Mouse (Mus musculus) brain, embryonic 14.5 days (tissue): ENCODE results near the gene Prkar2b. TPM values are rescaled to one million over a fixed set of nuclear protein-coding genes. Genes with fewer than 3 reads are reported as not detected.
"Not testable (repeated sequence)": the region's sequence is repeated elsewhere in the genome, so short reads cannot be mapped to it uniquely, and the experiment has no call there.

Experiments
- DNase-seq: peaks from one replicate; pipeline ENCODE4 v3.0.0-alpha.2; 2011; ENCODE audit warnings: low read depth
- CTCF ChIP-seq: fragments of 200-500 bp; IDR thresholded peaks from 2 replicates; pipeline ENCODE4 v1.5.1; 2012; ENCODE audit warnings: inconsistent platforms, mild to moderate bottlenecking, moderate library complexity, borderline replicate concordance; ENCODE audit not compliant: insufficient read depth, insufficient read length; ENCODE audit errors: extremely low read depth
- POLR2A ChIP-seq: fragments of 200-500 bp; IDR thresholded peaks from 2 replicates; pipeline ENCODE4 v1.6.1; 2012; ENCODE audit warnings: mild to moderate bottlenecking, inconsistent platforms, borderline replicate concordance; ENCODE audit not compliant: poor library complexity, insufficient read depth, insufficient read length, severe bottlenecking; ENCODE audit errors: extremely low read depth
- polyA plus RNA-seq: library from polyadenylated mRNA; depleted of rRNA; stranded (reverse); fragments of >200 nt; gene quantifications from 2 replicates; pipeline ENCODE4 v1.2.3, GENCODE M21; 2012

The Prkar2b gene
- polyA plus RNA-seq, 1 experiment, result 93.4 TPM

DNA sequence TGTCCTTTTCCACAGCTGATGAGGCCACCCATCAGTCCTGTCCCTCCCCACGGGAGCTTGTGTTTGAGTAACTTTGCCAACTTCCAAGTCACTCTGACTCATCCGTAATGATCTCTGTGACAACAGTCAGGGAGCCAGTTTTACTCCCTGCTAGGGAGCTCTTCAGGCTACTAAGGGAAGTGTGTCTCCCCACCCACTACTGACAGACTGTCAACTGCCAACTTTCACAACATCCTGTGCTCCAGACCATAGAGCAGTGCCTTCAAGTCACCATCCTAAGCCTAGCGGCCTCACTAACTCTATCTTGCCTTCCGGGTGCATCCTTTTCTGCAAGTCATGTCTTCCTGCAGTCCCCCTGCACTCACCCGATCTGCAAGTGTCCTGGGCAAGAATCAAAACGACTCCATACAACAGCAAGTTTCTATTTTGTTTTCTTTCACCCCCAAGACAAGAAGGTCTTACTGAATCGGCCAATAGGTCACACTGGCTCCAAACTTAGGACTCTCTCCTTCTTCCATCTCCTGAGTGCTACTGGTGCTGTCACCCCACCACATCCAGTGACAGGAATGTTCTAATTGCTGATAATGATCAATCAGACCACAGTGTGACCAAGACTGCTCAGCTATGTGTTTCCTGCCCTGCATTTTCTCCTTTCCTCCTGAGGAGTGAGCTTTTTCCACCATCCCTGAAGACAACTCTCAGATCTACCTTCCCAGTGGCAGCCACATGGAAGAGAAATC lies 43.3 kb downstream of the Prkar2b start:
- no peak for TF ChIP-seq CTCF
- no peak for TF ChIP-seq POLR2A
- DNase-seq, result no peak

DNA sequence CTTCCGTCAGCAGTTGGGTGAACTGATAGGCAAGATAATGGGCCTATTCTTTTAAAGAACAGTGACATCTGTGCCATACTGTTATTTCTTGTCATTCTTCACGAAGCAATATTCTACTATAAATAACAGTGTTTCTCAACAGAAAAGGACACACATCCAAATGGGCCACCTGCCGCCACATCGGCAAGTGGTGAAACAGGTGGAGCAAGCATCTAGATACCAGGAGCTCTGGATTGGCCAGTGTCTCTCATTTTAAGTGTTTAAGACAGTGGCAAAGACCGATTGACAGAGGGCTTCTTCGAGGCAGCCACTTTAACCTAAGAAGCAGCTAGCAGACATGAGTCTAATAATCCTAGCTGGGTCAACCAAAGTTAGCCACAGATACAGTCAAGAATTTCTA lies 44.6 kb downstream of the Prkar2b start:
- no peak for DNase-seq
- TF ChIP-seq POLR2A (no peak), CTCF (no peak)

DNA sequence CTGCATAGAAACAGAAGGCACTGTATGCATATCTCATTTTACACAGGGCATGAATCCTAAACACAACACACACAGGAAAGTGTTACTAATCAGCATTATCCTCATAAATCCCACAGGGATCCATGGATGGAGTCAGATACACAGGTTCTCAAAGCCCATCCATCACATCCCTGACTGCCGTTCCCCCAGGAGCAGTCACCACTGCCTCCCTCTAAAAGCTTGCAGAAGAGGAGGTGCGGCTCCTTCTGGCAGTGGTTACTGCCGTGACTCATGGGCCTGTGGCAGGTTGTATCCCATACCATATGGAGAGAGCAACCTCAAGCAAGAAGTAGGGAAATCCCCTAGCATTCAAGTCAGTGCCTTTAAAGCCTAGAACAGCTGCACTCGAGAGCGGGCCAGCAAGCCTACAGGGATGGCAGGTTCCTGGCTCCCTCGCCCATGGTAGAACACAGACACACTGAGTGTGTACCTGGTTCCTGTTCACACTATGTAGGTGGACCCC lies 45.8 kb downstream of the Prkar2b start:
- peak; percentile 47 for DNase-seq
- TF ChIP-seq POLR2A (no peak), CTCF (no peak)

DNA sequence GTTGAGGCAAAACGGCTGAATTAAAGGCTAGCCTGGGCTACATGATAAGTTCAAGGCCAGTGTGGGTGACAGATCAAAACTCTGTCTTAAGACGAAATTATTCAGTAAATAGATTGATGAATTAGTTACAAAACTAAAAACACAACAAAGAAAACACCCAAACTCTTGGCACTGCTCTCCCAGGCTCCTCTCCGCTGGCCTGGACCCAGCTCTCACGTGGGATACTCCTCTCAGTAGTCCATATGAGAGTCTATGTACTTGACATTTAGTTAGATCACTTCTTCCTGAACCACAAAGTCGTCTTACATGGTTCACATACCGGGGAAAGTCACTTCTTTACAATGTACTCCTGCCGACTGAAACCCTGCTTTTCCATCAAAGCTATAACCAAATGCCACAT lies 46.3 kb downstream of the Prkar2b start:
- DNase-seq, result no peak
- TF ChIP-seq CTCF (no peak), POLR2A (no peak)

DNA sequence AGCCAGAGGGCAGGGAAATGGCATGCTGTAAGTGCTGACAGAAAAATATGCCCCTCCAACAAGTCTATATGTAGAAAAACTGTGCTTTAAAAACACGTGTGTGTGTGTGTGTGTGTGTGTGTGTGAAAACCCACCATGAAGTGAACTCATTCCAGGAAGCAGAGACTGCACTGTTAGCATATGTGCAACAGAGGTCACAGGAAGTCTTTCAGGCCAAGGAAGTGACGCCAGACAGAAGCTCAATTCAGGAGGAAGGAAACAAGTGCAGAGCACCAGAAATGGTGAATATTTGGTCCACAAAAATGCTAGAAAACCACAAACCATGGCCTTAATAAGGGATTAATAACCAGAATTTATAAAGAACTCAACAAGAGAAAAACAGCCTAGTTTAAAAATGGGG lies 48.9 kb downstream of the Prkar2b start:
- TF ChIP-seq POLR2A (no peak), CTCF (no peak)
- DNase-seq, result no peak

DNA sequence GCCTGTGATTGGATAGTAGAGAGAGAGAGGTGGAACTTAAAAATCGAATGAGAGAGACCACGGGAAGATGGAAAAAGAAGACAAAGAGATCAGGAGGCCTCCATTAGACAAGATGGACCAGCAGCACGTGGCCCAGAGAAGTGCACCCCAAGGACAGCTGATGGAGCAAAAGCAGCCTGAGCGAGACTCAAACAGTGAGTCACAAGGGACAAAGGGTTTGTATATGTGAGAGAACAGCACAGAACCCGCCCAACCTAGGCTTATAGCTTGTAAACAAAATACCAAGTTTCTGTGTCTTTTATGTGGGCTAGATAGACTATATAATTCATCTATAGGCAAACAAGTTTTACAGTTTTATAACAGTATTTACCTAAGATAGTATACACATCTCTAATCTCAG lies 50.0 kb downstream of the Prkar2b start:
- no peak for DNase-seq
- TF ChIP-seq POLR2A (no peak), CTCF (no peak)

DNA sequence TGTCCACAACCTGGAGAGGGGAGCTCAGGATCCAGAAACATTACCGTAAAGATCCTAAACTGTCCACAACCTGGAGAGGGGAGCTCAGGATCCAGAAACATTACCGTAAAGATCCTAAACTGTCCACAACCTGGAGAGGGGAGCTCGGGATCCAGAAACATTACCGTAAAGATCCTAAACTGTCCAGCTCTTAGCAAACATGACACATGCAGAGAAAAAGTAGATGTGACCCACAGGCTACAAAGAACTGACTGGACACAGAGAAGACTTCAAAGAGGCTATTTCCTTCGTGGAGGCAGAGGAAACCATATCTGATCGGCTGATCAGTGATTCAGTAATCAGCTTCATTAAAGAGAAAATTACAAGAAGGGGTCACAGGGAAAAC lies 51.1 kb downstream of the Prkar2b start:
- not testable (repeated sequence) for DNase-seq

DNA sequence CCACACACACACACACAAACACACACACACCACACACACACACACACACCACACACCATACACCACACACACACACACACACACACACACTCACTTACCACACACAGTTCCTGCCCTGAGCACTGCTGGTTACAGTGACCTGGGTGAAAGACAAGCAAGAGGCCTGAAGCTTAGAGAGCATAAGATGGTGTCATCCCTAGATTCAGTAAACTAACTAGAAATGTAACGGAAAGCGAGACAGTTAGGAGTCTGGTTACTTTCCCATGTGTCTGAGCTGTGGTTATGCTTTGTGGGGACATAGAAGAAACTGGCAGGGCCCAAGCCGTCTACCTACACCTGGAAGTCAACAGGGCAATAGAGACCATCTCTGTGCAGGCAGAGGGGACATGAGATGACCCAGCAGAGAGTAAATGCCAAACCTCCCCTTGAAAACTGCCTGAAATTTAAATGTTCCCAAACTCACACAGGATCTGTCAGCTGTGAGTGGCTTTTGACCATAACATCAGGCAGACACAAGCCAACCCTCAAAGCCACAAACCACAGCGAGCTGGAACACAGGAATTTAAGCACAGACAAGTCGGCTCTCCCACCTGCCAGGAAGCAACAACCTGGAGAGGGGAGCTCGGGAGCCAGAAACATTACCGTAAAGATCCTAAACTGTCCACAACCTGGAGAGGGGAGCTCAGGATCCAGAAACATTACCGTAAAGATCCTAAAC lies 51.7 kb downstream of the Prkar2b start:
- TF ChIP-seq CTCF (no peak), POLR2A (no peak)
- DNase-seq, result no peak

DNA sequence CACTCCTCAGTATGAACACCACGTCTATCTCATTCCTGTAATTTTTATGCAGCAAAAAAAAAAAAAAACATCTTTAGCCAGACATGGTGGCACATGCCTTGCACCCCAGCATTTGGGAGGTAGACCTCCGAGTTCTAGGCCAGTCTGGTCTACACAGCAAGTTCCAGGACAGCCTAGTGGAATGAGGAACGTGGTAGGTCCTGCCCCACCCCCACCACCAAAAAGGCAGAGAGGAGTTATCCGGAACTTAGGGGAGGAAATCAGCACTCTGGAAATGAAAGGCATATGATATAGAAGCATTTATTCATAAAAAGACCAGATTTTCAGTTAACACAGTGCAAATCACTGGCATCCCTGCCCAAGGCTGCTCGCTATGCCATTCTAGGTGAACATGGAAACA lies 52.4 kb downstream of the Prkar2b start:
- no peak for DNase-seq
- TF ChIP-seq CTCF (no peak), POLR2A (no peak)

DNA sequence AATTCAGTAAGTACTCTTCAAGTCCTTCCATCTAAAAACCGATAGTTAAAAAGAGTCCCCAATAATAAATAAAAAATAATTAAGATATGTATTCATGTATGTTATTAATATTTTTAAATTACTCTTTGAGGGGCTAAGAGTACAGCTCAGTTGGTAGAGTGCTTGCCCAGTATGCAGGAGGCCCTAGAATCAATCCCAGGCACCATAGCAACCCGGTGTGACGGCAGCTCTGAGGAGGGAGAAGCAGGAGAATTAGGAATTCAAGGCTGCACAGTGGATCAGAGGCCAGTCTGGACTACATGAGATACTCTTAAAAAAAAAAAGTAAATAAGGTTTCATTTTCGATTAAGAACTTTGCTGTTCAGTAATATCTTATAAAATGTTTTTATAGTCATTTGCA lies 53.5 kb downstream of the Prkar2b start:
- no peak for DNase-seq
- TF ChIP-seq POLR2A, result no peak
- TF ChIP-seq CTCF, result no peak

DNA sequence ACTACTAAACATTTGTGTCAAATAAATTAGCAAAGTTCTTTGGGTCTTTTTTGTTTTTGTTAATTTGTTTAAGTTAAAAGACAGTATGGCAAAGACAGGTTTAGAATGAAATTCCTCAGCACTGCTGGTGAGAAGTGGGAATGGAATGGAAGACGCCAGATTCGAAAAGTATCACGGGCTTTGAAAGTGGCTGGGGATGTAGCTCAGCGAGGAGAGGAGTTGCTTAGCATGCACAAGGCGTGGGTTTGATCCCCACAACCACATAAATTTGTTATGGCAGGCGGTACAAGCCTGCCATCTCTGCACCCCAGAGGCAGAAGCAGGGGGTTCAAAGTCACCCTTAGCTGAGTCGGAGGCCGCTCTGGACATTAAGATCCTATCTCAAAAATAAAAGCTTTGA lies 54.1 kb downstream of the Prkar2b start:
- TF ChIP-seq POLR2A (no peak), CTCF (no peak)
- DNase-seq, result no peak

DNA sequence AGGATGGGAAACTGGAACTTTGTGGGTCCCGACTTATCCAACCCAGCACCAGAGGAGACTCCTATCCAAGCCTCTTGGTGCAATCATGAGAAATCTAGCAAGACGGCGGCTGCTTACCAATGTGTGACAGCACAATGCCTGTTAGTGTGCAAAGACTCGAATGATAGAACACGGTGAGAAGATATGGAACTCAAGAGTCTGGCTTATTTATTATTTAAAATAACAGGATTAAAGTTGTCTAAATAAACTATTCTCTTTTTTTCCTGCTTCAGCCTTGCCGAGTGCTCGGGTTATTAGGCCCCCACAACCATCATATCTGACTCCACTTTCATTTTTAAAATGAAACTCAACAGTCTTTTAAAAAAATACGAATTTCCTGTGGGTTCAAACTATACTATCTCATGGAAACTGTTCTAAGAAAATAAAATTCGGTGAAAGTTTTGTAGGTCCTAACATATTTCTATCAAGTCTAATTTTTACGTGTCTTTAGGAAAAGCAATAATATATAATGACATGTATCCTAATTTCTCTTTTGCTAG lies 54.6 kb downstream of the Prkar2b start:
- DNase-seq, result no peak
- no peak for TF ChIP-seq POLR2A
- TF ChIP-seq CTCF, result no peak
